Mouse (Mus musculus) heart, embryonic 11.5 days (tissue): ENCODE results near the gene Ctsf. TPM values are rescaled to one million over a fixed set of nuclear protein-coding genes. Genes with fewer than 3 reads are reported as not detected.

Experiments used
- ATAC-seq: fragments of 200-750 bp; cut with Nextera tagmentation; replicated peaks from 2 replicates; pipeline ENCODE4 v1.8.0; 2017; ENCODE audit warnings: moderate library complexity; ENCODE audit not compliant: insufficient number of reproducible peaks, low FRiP score, low TSS enrichment
- H3K27ac ChIP-seq: fragments of 300-500 bp; sonication (generic); 2 replicates; pipeline ENCODE4 v1.5.1; 2014; ENCODE audit warnings: mild to moderate bottlenecking, low read depth, low read length
- H3K27me3 ChIP-seq: fragments of 300-500 bp; sonication (generic); 2 replicates; pipeline ENCODE4 v1.6.1; 2014; ENCODE audit warnings: mild to moderate bottlenecking, low read length, mixed read lengths; ENCODE audit not compliant: control insufficient read depth, insufficient read depth
- H3K36me3 ChIP-seq: fragments of 300-500 bp; sonication (generic); 2 replicates; pipeline ENCODE4 v1.6.1; 2014; ENCODE audit warnings: mild to moderate bottlenecking, low read length, moderate library complexity, mixed read lengths; ENCODE audit not compliant: control insufficient read depth, insufficient read depth
- H3K4me1 ChIP-seq: fragments of 300-500 bp; sonication (generic); 2 replicates; pipeline ENCODE4 v1.6.1; 2014; ENCODE audit warnings: low read length; ENCODE audit not compliant: control insufficient read depth, insufficient read depth
- H3K4me2 ChIP-seq: fragments of 300-500 bp; sonication (generic); 2 replicates; pipeline ENCODE4 v1.6.1; 2014; ENCODE audit warnings: mild to moderate bottlenecking, moderate library complexity
- H3K4me3 ChIP-seq: fragments of 300-500 bp; sonication (generic); 2 replicates; pipeline ENCODE4 v1.5.1; 2014; ENCODE audit warnings: low read depth, low read length
- H3K9ac ChIP-seq: fragments of 300-500 bp; sonication (generic); 2 replicates; pipeline ENCODE4 v1.6.1; 2014; ENCODE audit warnings: mild to moderate bottlenecking, low read depth, low read length, moderate library complexity
- H3K9me3 ChIP-seq: fragments of 300-500 bp; sonication (generic); replicated peaks from 2 replicates; pipeline ENCODE4 v1.6.1; 2016; ENCODE audit warnings: low read length; ENCODE audit not compliant: control insufficient read depth
- WGBS: fragments of 180-500 bp; shearing (Covaris S2); extraction: QIAGEN DNeasy Blood & Tissue Kit; methylation state at CpG from one replicate; pipeline ENCODE4 v1.1.7; 2014; ENCODE audit not compliant: insufficient replicate concordance; 5-methylcytosine and 5-hydroxymethylcytosine counted together
- polyA plus RNA-seq: library from polyadenylated mRNA; unstranded; fragments of >200 nt; fragmentation: Nextera tagmentation; extraction: Ambion mirVana; gene quantifications from 2 replicates; pipeline ENCODE4 v1.2.1, GENCODE M21; 2014

The Ctsf gene
- polyA plus RNA-seq, 1 experiment from 2014 or later: 23.3 TPM

DNA sequence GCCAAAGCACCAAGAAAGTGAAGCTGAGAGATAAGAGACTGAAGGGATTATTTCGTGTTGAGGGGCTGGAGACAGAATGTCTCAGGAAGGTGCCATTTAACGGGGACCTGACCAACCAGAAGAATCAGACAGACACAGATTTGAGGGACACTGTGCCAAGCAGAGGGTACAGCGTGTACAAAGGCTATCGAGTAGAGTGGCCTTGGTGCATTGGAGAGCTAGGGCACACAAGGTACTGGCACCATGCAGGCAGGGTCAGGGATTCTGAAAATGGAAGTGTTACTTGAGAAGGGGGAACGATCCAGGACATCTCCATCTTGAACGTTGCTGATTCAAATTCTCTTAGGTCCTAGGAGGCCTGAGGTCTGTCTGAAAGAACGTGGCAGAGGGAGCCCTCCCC is 54.4 kb downstream of the Ctsf start:
- no peaks in the 10 kb centered on the region for H3K9me3 ChIP-seq
- H3K4me1 ChIP-seq: 0 out of 2 replicates have a peak, but pooled peaks cover 2% of the 10 kb centered on the region
- no peak overlapping the region for H3K4me2 ChIP-seq
- no peak for ATAC-seq
- peaks cover 24% of the 10 kb centered on the region for H3K36me3 ChIP-seq
- WGBS: 88% methylated on average over 7 of the region's 7 CpGs
- H3K4me3 ChIP-seq: no peak overlapping the region
- no peaks in the 10 kb centered on the region for H3K27me3 ChIP-seq
- H3K27ac ChIP-seq: no peak overlapping the region
- H3K9ac ChIP-seq: no peak overlapping the region

Other genes starting within 250 kb of the Ctsf start
- 4.7 TPM in 2 replicates for gene Lrfn4, start 239.5 kb upstream of the Ctsf start, polyA plus RNA-seq
- gene Rce1, start 229.5 kb upstream of the Ctsf start, polyA plus RNA-seq: 39.0 and 39.9 TPM in 2 replicates
- gene Gm960, start 156.5 kb upstream of the Ctsf start, polyA plus RNA-seq: 1.2 TPM in 2 replicates
- 0.42 and 0.49 TPM in 2 replicates for gene Sptbn2, start 144.0 kb upstream of the Ctsf start, polyA plus RNA-seq
- gene Rbm4b, start 98.6 kb upstream of the Ctsf start, polyA plus RNA-seq: 37.0 and 43.4 TPM in 2 replicates
- 54.0 and 58.0 TPM in 2 replicates for gene Rbm4, start 61.2 kb upstream of the Ctsf start, polyA plus RNA-seq
- gene Gm21992, start 43.5 kb upstream of the Ctsf start, polyA plus RNA-seq: 19.8 and 24.0 TPM in 2 replicates
- gene Rbm14, start 43.5 kb upstream of the Ctsf start, polyA plus RNA-seq: 58.0 and 67.5 TPM in 2 replicates
- gene Ccs, start 15.8 kb upstream of the Ctsf start, polyA plus RNA-seq: 37.5 and 38.8 TPM in 2 replicates
- gene Ccdc87, start 15.8 kb upstream of the Ctsf start, polyA plus RNA-seq: not detected in 2 replicates
- gene Actn3, start 22.8 kb downstream of the Ctsf start, polyA plus RNA-seq: 4.5 and 5.2 TPM in 2 replicates
- gene Zdhhc24, start 23.5 kb downstream of the Ctsf start, polyA plus RNA-seq: 7.1 and 8.9 TPM in 2 replicates
- gene Bbs1, start 51.5 kb downstream of the Ctsf start, polyA plus RNA-seq: 1.9 and 2.9 TPM in 2 replicates
- 87.8 and 110 TPM in 2 replicates for gene Dpp3, start 73.2 kb downstream of the Ctsf start, polyA plus RNA-seq
- gene Peli3, start 88.0 kb downstream of the Ctsf start, polyA plus RNA-seq: 0.86 and 1.1 TPM in 2 replicates
- gene Mrpl11, start 107.0 kb downstream of the Ctsf start, polyA plus RNA-seq: 117 and 129 TPM in 2 replicates
- 0.11 and 0.13 TPM in 2 replicates for gene Npas4, start 135.2 kb downstream of the Ctsf start, polyA plus RNA-seq
- 8.2 and 10.3 TPM in 2 replicates for gene Slc29a2, start 168.7 kb downstream of the Ctsf start, polyA plus RNA-seq
- 37.4 and 46.9 TPM in 2 replicates for gene B4gat1, start 183.7 kb downstream of the Ctsf start, polyA plus RNA-seq
- 0.93 and 2.0 TPM in 2 replicates for gene AC124502.3, start 183.8 kb downstream of the Ctsf start, polyA plus RNA-seq
- gene Brms1, start 186.2 kb downstream of the Ctsf start, polyA plus RNA-seq: 35.3 and 36.4 TPM in 2 replicates
- gene Rin1, start 195.4 kb downstream of the Ctsf start, polyA plus RNA-seq: 3.0 and 4.3 TPM in 2 replicates
- gene Cd248, start 212.9 kb downstream of the Ctsf start, polyA plus RNA-seq: 24.2 and 27.3 TPM in 2 replicates
- gene Tmem151a, start 230.4 kb downstream of the Ctsf start, polyA plus RNA-seq: 4.6 and 4.7 TPM in 2 replicates
- gene Yif1a, start 233.4 kb downstream of the Ctsf start, polyA plus RNA-seq: 102 and 103 TPM in 2 replicates
- gene Cnih2, start 243.4 kb downstream of the Ctsf start, polyA plus RNA-seq: 8.4 TPM in 2 replicates